Mouse (Mus musculus): Measurements from ENCODE around the gene Zfp750.
A peak's percentile ranks its signal among the peaks of the same experiment; 100 is the strongest.

Zfp750 gene

GRCm38 (mm10) chr11:121519131-121519530 lies at the start of gene Zfp750:
Gene Zfp750, minus strand, starts transcription at chr11:121519333.
- DNase-seq (ENCODE audit: low spot score in 2 of 2), result no peak

- no peak for DNase-seq (ENCODE audit: low spot score in 2 of 2)
Observed at GRCm38 (mm10) chr11:121564265-121564664, 45.1 kb upstream of the Zfp750 start.

- no peak for DNase-seq (ENCODE audit: low spot score in 2 of 2)
Observed at GRCm38 (mm10) chr11:121563312-121563711, 44.2 kb upstream of the Zfp750 start.

GRCm38 (mm10) chr11:121560294-121560663 lies 41.1 kb upstream of the Zfp750 start:
- no peak for DNase-seq (ENCODE audit: low spot score in 2 of 2)

- peak in 1 of 2 experiments; percentile 67 for DNase-seq (ENCODE audit: low spot score in 2 of 2)
Observed at GRCm38 (mm10) chr11:121559527-121560293, 40.6 kb upstream of the Zfp750 start.

- DNase-seq (ENCODE audit: low spot score in 2 of 2), result no peak
Observed at GRCm38 (mm10) chr11:121558522-121558921, 39.4 kb upstream of the Zfp750 start.

- DNase-seq (ENCODE audit: low spot score in 2 of 2), result no peak
Observed at GRCm38 (mm10) chr11:121557946-121558345, 38.8 kb upstream of the Zfp750 start.

GRCm38 (mm10) chr11:121556727-121557126 lies 37.6 kb upstream of the Zfp750 start:
- DNase-seq (ENCODE audit: low spot score in 2 of 2), result no peak

- DNase-seq (ENCODE audit: low spot score in 2 of 2), result no peak
Observed at GRCm38 (mm10) chr11:121553458-121553857, 34.3 kb upstream of the Zfp750 start.

GRCm38 (mm10) chr11:121552846-121553457 lies 33.8 kb upstream of the Zfp750 start:
- no peak for DNase-seq (ENCODE audit: low spot score in 2 of 2)

GRCm38 (mm10) chr11:121552167-121552566 lies 33.0 kb upstream of the Zfp750 start:
- DNase-seq (ENCODE audit: low spot score in 2 of 2), result no peak

- no peak for DNase-seq (ENCODE audit: low spot score in 2 of 2)
Observed at GRCm38 (mm10) chr11:121551206-121551799, 32.2 kb upstream of the Zfp750 start.

GRCm38 (mm10) chr11:121549843-121550647 lies 30.9 kb upstream of the Zfp750 start:
- no peak for DNase-seq (ENCODE audit: low spot score in 2 of 2)

- DNase-seq (ENCODE audit: low spot score in 2 of 2), result peak; percentile 51 to 72
Observed at GRCm38 (mm10) chr11:121548996-121549842, 30.1 kb upstream of the Zfp750 start.

- DNase-seq (ENCODE audit: low spot score in 2 of 2), result peak; percentile 72 to 75
Observed at GRCm38 (mm10) chr11:121547925-121548324, 28.8 kb upstream of the Zfp750 start.

- peak; percentile 53 to 70 for DNase-seq (ENCODE audit: low spot score in 2 of 2)
Observed at GRCm38 (mm10) chr11:121547234-121547633, 28.1 kb upstream of the Zfp750 start.

- DNase-seq (ENCODE audit: low spot score in 2 of 2), result no peak
Observed at GRCm38 (mm10) chr11:121545398-121546034, 26.4 kb upstream of the Zfp750 start.

- no peak for DNase-seq (ENCODE audit: low spot score in 2 of 2)
Observed at GRCm38 (mm10) chr11:121544755-121545397, 25.7 kb upstream of the Zfp750 start.

GRCm38 (mm10) chr11:121543922-121544321 lies 24.8 kb upstream of the Zfp750 start:
- DNase-seq (ENCODE audit: low spot score in 2 of 2), result no peak

- peak; percentile 56 to 77 for DNase-seq (ENCODE audit: low spot score in 2 of 2)
Observed at GRCm38 (mm10) chr11:121543287-121543856, 24.2 kb upstream of the Zfp750 start.

Measured in spleen, postnatal 4 days (tissue).